Mouse (Mus musculus) ovary, adult 18-20 months (tissue): Measurements from ENCODE around the gene Aph1b.
A peak's percentile ranks its signal among the peaks of the same experiment; 100 is the strongest.
"Not testable (repeated sequence)": the region's sequence is repeated elsewhere in the genome, so short reads cannot be mapped to it uniquely, and the experiment has no call there.

Experiments used
- DNase-seq: peaks from one replicate; pipeline ENCODE4 v3.0.0; 2022; ENCODE audit warnings: low spot score, mixed read lengths

Gene Aph1b

DNA sequence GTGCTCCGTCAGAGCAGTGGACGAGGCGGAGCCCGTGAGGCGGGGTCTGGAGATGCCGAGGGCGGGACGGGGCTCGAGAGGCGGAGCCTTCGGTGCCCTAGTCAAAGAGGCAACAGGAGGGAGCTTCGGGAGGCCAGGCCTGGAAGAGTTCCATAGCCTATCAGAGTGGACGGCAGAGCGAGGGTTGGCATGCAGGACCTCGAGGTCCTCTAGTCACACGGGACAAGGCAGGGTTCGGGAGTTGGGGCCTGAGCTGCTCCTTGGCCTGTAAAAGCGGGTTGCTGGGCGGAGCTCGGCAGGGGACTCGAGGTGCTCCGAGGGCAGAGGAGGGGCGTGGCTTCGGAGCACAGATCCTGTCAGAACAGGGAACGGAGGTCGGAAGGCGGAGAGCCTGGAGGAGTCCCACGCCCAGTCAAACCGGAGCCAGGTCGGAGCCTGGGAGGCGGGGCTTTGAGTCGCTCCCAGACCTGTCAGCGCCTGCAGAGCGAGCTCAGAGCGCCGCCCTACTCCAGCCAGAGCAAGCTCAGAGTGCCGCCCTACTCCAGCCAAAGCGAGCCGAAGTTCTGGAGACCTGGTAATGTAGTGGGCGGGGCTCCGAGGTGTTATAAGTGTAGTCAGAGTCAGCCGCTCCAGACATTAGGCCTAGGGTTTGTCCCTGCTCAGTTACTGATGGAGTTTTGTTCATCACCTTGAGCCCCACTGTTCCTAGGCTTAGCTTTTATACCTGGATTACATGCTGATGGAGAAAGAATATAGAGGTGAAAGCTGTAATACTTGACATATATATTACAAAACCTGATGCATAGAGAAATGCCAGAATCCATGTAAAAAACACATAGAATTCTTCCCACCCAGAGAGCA lies at the start of gene Aph1b:
Gene Aph1b (minus strand): TSS at position 27 of the 861 bp plus-strand sequence.
- DNase-seq: peak; percentile 97

DNA sequence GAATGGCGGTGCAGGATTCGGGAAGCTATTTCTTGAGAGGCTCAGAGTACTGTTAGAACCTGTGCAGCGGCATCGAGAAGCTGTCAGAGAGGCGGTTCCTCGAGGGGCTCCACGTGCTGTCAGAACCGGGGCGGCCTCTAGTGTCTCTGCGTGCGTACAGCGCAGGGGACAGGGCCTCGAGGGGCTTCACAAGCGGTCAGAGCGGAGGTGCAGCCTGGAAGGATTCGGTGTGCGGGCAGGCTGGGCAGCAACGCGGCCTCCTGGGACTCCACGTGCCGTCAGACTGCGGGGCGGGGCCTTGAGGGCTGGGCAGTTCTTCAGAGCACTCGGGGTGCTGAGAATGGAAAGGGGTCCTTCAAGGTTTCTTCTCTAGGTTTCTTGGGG lies 39.8 kb upstream of the Aph1b start:
- DNase-seq: no peak

DNA sequence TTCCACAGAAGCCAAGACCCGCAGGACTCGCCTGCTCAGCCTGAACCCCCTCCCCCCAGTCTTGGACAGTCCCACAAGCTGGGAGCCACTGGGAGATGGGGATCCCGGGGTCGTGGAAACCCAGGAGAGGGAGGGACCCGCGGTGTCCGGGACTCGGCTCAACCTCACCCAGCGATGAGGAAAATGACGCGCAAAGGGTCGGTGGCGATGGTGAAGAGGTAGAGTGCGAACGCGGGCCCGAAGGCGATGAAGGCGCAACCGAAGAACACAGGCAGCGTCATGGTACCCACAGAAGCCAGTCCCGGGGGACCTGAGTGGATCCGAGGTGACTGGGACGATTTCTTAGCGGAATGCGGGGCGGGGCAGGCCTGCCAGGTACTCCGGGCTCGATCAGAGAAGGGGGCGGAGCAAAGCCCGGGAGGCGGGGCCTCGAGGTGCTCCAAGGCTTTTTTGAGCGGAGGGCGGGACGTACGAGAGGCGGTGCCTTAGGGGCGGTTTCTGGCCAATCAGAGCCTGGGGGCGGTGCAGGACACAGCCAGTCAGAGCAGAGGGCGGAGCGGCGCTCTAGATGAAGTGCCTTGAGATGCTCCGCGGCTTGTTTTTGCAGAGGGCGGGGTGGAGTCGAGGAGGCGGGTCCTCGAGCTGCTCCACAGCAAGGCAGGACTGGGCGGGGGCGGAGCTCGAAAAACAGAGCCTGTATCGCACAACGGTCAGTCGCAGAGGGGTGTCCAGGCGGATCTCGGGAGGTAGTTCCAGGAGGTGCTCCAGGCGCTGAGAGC lies 39.2 kb upstream of the Aph1b start, which contains the start of gene Aph1c:
Gene Aph1c (minus strand): TSS at position 409 of the 779 bp plus-strand sequence.
- DNase-seq: peak; percentile 99

DNA sequence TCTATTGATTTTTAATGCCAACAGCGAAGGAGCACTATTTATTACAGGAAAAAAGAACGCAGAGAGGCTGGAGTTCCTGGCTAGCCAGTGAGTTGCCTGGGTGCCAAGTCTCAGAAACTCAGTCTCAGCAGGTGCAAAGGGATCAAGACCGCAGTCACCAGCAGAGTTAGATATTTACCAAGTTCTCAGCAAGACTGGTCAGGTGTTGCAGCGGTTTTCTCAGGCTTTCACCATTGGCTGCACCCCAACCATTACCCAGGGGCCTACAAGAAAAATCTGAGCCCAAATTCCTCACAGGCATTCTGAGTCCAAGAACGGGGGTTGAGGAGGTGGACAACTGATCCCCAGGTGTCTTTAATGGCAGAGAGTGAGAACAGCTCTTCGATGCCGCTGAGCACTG lies 38.6 kb upstream of the Aph1b start:
- DNase-seq: no peak

DNA sequence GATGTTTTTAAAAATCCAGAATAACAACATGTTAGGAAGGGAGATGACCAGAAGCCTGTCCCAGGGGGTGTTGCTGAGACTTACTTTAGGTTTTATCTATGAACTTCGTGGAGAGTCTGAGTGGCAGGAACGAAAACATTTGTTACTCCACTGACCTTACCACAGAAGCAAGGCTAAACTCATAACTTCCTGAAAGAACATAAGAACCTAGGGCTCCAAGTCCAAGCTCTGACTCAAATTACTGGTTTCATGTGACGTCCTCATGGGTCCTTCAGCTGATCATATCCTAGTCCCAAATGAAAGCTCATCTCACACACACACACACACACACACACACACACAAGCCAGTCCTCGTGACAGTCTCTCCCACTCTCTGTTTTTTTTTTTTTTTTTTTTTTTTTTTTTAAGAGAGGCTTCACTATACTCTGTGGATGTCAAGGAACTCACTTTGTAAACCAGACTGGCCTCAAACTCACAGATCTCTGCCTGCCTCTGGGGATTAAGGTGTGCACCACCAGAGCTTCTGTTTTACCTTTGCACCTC lies 37.1 kb upstream of the Aph1b start:
- DNase-seq: no peak

DNA sequence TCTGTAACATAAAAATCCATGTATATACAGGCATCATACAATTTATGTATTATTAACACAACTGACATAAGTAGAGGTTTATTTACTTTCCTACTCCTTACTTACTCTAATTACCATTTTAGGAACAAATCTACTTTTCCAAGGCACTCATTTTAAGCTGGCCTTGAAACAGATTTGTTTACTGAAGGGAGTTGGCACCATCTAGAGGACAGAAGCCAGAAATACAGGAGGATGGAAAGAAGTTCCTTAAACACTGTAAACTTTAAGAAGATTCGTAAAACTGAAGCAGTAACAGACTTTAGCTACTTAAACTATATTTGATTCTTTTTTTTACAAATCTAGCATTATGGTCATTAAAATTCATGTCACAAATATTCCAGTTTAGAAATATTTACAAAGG lies 30.7 kb upstream of the Aph1b start:
- DNase-seq: no peak

DNA sequence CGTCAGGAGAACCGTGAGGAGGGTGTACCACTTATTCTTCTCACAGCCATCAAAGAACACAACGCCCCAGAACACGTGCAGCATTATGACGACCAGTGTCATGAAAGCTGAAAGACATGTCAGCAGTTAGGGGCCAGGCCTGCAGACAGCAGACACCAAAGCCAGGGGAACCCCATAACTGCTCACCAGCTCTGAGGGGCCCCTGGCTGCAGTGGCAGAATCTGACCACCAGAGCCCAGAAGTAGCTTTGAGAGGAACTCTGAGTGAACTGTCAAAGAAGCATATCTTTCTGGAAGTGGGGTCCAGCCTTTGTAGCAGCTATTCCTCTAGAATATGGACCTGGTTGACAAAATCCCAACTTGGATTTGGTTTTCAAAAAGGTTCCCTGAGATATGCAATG lies 27.0 kb upstream of the Aph1b start:
- DNase-seq: not testable (repeated sequence)

DNA sequence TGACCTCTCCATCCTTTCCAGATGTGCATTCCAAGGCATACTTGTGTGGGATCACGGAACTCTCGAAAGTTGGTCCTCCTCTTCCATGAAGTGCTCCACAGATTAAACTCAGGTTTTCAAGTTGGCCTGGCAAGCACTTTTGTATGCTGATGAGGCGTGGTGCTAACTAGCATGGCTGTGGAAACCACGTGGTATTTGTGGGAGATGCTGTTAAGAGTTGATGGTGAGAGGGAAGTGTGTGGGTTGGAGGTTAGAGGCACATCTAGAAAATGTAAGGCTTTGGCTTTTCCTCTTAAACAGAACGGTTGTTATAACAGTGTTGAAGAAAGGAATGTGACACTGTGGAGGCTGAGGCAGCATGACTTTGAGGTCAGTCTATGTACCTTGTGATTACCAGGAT lies 25.7 kb upstream of the Aph1b start:
- DNase-seq: no peak

DNA sequence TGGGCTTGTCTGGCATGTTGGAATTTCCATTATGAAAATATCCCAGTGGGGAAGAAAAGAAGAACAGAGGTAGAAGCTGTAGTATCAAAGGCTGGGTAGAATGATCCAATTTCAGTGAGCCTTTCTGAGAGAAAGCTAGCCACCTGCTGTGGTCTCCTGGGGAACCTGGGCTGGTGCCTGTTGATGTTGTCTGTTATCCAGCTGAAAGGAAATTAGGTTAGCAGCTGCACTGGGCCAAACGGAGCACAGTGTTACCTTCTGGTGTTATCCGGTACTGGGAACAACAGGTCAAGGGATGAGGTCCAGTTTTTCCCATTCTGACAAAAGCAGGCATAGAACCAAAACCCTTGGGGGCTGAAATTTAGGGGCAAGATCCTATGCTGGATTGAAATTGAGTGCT lies 18.1 kb upstream of the Aph1b start:
- no peak for DNase-seq

DNA sequence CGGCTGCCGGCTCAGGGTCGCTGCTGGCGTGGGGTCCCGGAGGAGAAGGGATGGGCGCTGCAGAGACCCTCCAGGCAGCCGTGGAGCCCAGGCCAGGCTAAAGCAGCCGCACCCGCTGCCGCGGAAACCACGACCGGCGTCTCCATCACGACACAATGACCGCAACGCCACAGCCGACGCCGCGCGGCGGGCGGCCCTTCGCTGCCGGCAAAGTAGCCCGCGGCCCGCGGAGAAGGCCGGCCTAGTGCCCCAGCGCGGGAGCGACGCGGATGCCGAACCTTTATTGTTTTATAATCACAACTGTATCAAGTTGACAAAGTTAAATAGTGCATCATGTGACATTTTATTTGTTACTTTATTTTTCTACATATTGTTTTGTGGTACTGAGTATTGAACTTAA lies 10.7 kb upstream of the Aph1b start:
- not testable (repeated sequence) for DNase-seq

DNA sequence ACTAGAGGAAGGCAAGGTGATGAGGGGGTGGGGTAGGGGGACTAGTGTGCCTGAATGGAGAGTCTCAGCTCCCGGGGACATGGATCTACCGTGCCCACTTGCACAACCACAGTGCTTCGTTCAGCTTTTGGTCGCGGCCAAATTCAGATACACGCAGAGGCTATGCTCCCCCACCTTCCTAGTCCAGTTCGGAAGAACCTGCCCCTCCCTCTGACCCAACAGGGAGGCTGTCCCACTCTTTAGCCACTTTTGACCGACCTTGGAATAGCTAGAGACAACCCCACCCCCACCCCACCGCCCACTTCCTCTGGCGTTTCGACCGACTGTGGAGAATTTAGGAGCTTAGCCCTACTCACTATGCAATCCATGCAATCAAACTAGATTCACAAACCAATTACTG lies 6.7 kb upstream of the Aph1b start:
- DNase-seq: no peak

DNA sequence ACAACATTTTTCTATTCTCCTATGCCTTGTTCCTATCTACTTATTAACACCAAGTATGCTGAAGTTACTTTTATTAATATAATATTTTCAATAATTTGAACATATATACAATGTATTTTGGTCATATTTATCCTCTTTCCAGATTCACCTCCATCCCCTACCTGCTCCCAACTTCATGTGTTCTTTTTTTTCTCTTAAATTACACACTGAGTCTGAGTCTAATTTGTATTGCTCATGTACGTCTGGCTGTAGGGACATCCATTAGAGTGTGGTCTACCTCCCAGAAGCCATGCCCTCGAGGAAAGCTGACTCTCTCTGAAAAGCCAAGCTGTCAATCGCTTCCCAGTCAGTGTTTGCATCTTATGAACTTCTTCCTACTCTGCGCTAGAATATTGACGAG lies 1.4 kb upstream of the Aph1b start, which contains the start of gene Gm10647:
Gene Gm10647 (plus strand): TSS at position 301 of the 400 bp plus-strand sequence.
- no peak for DNase-seq

DNA sequence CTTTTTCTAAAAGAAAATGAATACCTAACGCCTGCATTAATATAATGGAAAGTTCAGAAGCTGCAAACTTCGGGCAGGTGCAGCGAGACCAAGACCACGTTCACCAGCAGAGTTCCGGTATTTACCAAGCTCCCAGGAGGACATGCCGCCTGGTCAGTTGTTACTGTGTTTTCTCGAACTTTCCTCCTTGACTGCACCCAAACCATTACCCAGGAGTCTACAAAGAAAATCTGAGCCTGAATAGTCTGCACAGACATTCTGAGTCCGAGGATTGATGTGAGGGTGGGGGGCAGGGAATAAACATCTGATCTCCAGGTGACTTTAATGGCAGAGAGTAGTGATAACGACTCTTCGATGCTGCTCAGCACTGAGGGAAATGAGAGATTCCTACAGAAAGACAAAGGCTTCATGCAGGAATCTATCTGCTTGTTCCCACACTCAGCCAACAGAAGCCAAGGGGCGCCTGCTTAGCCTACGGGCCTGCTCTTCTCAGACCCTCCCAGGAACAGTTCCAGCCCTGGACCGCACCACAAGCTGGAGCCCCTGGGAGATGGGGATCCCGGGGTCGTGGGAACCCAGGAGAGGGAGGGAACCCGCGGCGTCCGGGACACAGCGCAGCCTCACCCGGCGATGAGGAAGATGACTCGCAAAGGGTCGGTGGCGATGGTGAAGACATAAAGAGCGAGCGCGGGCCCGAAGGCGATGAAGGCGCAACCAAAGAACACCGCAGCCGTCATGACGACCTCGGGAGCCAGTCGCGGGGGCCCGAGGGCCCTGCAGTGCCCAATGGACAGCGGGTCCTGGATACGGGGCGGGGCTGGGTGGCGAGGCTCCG lies 444 bp downstream of the Aph1b start:
- no peak for DNase-seq

DNA sequence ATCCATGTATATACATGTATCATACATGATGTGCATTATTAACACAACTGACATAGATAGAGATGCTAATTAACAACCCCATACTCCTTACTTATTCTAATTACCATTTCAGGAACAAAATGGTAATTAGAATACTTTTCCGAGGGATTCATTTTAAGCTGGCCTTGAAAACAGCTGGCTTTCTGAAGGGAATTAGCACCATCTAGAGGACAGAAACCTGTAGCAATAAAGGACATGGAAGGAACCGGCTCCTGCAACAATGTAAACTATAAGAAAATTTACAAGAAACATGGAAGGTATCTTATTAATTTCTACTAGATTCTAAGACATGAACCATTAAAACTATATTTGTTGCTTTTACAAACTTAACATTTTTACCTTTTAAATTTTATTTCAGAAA lies 7.5 kb downstream of the Aph1b start:
- no peak for DNase-seq

DNA sequence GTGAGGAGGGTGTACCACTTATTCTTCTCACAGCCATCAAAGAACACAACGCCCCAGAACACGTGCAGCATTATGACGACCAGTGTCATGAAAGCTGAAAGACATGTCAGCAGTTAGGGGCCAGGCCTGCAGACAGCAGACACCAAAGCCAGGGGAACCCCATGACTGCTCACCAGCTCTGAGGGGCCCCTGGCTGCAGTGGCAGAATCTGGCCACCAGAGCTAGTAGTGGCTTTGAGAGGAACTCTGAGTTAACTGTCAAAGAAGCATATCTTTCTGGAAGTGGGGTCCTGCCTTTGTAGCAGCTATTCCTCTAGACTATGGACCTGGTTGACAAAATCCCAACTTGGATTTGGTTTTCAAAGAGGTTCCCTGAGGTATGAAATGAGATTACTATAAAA lies 10.7 kb downstream of the Aph1b start:
- DNase-seq: not testable (repeated sequence)

DNA sequence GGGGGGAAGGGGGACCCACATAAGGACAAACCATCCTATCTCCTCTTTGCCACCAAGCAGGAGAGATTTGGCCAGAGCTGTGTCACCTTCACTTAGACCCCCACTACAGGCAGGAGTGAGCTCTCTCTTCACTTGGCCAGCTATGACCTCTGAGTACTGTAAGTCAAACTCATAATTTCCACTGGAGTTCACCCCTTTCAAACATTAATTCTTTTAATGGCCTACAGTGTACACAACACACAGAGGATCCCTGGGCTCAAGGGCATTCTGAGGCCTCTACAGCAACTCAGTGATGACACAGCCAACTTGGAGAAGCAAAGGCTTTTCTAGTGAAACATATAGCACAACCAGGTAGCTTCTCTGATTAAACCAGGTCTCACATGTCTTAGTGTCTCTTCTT lies 24.6 kb downstream of the Aph1b start:
- no peak for DNase-seq

DNA sequence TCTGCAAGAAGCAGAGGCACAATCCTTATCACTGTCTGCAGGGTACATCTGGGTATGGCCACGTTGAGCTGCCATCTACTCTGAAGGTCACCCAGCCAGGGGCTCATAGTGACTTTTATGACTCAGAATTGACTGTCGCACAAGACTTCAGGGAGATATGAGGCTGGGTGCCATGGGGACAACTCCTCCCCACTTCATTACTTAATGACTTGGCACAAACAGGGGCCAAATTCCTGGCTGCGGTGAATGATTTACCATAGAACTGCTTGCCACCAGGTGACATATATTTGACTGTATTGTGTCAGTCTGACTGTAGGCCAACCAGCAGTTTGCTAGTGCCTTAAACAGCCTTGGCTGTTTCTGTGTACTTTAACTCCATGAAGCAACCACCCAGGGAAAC lies 26.0 kb downstream of the Aph1b start:
- no peak for DNase-seq

DNA sequence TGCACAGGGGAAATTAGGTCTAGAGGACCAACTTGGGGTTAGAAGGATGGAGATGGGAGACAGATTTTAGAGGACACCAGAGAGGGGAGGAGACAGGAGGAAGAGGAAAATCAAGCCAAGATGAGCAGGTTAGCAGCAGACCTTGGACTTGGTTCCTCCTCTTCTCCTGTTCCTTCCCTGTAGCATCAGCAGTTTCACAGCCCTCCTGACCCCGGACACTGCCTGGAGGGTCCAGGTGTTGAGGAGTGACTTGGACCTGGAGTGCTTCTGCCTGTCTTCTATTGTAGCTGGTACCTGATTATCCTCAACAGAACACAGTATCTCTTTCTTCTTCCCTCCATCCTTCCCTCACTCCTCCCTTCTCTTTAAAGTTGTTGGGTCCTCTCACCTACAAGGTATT lies 26.6 kb downstream of the Aph1b start:
- no peak for DNase-seq

DNA sequence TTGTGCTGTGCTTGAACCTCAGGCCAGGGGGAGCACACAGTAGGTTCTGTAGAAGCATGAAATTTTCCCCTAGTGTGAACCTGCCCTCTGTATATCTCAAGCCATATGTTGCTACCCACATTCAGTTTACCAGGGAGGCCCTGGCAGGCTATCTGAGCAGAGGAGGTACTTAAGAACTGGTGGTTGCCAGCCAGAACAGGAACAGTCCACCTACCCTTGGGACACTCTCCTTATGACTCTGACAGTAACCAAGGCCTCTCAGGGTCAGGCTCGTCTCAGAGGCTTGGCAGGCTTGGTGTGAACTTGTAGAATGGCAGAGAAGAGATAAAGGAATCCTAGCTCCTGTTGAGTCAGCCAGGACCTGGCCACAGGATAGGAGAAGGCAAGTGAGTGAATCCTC lies 34.3 kb downstream of the Aph1b start:
- no peak for DNase-seq

DNA sequence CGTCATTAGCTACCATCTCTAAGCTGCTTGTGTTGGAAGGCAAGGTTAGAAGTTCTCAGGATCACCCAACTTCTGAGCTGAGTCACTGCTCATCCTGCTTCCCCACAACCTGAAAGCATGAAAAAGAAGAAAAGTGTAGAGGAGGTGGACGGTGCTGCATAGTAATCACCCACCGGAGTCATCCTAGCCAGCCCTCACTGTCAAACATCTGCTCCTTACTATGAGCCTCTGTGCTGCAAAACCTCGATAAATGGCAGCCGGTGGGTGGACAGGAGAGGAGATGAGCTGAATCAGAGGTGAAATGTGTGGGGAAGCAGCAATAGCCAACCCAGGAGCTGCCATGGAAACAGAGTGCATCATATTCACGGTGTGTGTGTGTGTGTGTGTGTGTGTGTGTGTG lies 42.4 kb downstream of the Aph1b start:
- no peak for DNase-seq

DNA sequence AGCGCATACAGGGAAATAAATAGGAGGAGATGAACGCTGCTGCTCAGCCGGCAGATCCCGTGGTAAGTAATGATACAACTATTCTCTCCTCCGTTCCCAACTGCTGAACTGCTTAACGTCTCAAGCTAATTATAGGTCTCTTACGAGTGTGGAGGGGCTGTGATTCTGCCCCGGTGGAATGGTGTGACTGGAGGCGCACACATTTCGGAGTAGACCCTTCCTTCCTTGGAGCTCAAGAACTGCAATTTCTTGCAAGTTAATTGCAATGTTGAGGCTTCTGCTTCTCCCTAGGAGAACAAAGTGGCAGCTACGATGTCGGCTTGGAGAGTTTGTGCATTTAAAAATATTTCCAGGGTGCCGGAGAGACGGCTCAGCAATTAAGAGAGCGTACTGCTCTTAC lies 46.9 kb downstream of the Aph1b start:
- no peak for DNase-seq

DNA sequence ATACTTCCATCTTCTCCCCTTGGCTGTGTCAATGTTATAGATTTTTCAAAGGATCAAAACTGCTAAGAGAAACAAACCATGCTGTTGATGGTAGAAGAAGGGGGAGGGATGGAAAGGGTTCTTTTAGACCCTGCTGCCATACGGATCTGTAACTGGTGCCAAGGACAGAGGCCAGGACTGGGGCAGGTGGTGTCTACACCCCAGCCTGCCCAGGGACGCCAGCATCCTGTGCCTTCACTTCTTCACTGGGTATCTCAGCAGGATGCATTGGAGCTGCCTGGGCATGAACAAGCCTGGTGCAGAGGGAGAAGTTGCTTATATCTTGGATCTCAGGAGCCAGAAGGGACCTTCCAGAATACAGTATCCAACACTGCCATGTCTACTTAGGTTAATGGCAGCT lies 50.8 kb downstream of the Aph1b start:
- no peak for DNase-seq
